Mouse (Mus musculus) ovary, postnatal 14 days (tissue): Measurements from ENCODE around the gene Slc6a6.

ENCODE experiments used
- DNase-seq: peaks from one replicate; pipeline ENCODE4 v3.0.0; 2022; ENCODE audit warnings: low spot score

The Slc6a6 gene

DNA sequence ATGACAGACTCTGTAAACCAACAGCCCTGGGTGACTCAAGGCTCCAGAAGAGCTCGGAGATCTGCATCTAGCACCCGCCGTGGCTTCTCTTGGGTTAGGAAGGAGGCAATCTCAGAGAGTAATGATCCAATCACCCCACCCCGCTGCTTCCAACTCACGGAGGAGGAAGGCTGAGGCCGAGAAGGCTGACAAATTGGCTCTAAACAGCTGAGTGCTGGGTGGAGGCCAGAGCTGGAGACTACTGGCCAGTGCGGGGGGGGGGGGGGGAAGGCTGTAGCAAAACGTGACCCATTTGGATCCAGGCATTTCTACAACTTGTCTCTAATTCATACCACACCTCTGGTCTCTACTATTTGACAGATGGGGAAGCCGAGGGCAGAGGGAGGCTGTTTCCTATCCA, 95.4 kb downstream of the Slc6a6 start:
- DNase-seq = no peak

DNA sequence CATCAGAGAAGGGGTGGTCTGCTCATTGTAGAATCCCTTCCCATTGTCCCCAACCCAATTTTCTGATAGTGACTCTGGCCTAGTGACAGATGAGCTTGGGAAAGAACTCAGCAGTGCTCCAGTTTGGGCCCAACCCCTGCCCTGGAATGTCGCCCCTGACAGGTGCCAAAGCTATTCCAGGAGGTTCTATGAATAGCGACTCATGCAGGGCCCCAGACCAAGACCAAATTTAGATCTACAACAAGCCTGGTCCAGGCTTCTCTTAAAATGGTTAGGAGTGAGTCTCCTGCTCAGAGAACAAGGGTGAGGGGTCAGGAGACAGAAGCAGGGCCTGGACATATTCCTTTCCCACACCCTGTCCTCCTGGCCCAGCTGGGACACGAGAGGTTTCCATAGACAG, 101.2 kb downstream of the Slc6a6 start:
- DNase-seq = no peak

DNA sequence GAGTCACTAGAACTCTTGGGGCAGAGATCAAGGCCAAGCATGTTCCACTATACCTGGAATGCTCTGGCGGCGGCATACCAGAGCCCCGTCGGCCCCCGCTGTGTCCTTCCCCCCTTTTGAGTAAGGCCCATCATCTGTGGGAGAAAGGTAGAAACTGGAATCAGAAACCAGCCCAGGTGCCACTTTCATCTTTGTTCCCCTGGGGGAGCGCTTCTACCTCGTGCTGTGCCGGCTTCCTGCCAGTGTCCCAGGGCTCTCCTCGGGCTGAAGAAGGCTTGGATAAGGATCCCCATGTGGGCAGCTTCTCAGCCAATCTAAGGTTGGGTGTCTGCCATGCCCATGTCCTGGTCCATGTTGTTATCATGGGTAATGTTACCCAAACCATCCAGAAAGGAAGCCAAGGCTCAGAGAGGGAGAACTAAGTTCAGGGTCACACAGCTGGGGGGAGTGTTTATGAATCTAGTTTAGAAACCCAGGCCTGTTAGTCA, 104.5 kb downstream of the Slc6a6 start:
- DNase-seq = no peak

DNA sequence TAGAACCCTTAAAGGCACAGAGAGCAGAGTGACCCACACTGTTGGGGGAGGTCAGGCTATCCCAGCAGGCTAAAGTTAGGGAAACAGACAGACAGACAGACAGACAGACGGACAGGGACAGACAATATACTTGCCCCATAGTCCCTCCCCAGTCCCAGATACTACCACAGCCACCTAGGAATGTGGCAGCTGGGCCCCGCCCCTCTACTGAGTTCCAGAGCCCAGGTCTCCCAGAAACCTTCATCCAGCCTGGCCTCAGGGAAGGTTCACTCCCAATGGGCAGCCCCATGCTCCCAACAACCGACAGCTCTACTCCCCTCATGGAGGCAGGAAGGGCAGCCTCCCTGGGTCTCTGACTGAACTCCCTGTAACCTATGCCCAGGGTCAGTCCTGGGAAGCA, 111.8 kb downstream of the Slc6a6 start:
- no peak for DNase-seq

DNA sequence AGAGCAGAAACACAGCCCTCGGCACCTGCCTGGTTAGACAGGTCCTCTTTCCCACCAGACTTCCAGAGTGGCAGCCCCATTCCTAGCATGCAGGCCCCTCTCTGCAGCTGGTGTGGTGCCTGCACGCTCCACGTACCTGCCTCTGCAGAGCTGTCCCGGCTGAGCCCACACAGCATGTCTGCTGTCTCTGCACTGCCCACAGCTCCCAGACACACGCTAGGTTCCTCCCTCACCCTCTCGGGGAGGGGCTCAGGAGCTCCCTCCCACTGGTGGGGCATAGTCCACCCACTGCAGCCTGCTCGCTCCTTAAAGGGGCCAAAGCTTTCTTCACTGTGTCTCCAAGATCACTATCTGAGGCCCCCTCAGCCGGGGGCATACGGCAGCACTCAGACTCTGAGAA, 112.2 kb downstream of the Slc6a6 start:
- no peak for DNase-seq

DNA sequence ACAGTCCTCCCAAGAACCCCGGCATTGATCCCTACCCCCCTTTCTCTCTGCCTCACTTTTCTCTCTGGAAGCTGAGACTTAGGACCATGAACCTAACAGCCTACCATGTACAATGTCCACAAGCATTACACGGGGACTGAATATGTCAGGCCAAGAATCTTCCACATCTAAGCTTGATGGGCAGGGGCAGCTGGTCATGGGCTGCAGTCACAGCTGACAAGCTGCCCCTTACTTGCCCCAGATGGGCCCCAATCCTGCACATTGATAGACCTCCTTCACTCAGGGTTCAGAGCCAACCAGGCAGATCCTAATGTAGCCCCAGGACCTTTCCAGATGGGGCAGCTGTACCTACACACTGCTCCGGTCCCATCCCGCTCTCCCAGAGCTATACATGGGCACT, 112.9 kb downstream of the Slc6a6 start:
- no peak for DNase-seq

DNA sequence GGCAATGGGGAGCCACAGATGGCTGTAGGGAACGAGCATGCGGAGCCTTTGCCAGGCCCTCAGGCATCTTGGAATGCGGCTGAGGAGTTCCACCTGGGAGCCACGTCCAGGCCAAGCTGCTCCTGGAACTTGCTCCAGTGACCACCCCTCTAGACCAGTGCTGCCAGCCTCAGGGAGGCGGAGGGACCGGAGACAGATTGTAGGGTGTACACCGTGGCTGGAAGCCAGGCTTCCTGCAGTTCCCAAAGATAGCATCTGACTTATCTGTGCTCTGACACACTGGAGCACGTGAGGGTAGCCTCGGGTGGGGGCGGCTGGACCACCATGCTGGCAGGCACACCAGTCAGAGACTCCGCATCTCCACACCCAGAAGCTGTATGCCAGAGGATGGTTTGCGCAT, 114.6 kb downstream of the Slc6a6 start:
- no peak for DNase-seq

DNA sequence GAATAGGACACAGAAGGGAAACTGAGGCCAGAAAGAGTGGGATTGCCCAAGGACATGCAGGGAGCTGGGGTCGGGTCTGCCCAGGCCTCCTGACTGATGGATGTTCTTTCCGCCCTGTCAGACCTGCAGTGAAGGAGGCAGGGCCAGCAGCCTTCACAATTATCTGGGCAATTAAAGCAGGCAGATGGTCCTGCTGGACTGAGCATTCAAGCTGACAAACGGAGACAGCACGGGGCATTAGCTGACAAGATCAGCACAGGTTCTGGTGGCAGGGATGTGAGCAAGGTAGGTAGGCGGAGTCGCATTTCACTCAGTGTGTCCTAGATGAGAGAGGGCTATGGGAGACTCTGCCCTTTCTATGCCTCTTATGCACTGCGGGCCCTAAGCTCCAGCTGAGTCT, 120.3 kb downstream of the Slc6a6 start:
- DNase-seq = no peak

DNA sequence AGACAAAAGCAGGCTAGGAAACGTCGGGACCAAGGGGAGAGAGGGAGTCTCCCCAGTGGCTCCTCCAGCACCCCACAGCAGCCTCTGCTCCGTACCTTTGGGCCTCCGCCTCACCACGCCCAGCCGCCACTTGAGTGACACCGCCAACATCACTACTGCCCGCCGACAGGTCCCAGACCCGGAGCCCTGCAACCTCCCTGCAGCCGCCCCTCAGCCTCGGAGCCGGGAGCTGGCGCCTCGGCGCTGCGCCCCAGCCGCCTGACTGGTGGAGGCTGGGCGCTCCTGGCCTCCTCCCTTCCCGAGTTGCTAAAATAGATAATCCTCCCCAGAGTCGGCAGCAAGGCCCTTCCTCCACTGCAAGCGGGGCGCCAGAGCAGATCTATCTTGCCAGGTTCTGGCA, 123.3 kb downstream of the Slc6a6 start:
- peak; percentile 13 for DNase-seq

DNA sequence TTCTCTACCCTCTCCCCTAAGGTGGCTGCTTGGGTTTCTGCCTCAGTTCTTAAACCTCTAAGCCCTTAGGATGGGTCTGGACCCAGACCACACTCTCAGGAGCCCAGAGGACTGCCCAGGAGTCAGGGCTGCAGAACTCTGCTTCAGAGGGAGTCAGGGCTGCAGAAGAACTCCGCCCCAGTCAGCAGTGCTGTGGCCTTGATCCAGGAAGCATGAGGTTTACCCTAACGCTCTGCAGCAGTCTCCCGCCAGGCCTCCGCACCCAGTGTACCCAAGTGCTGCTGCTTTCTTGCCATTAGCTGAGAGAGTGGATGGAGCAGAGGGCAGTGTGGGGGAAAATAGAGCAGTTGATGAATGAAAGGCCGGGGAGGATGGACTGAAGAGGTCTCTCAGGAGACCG, 124.2 kb downstream of the Slc6a6 start:
- no peak for DNase-seq
